Mouse (Mus musculus) CH12.LX (cell line): ENCODE measurements around the gene Mrps35.

Source experiments
- BHLHE40 ChIP-seq: IDR thresholded peaks from 2 replicates; pipeline ENCODE4 v1.6.1; 2011; ENCODE audit warnings: mild to moderate bottlenecking, low read depth, low read length, improper control_type of control experiment
- CTCF ChIP-seq, 2 experiments: IDR thresholded peaks in 1 of 2; conservative IDR thresholded peaks in 1 of 2; 2 replicates each; pipeline ENCODE4 v1.5.1; 2011 to 2012; ENCODE audit warnings: low read depth in 2 of 2, low read length in 2 of 2, improper control_type of control experiment in 1 of 2, inconsistent platforms in 1 of 2, mild to moderate bottlenecking in 1 of 2, moderate library complexity in 1 of 2
- HCFC1 ChIP-seq: IDR thresholded peaks from 2 replicates; pipeline ENCODE4 v1.6.1; 2012; ENCODE audit warnings: low read depth, mild to moderate bottlenecking, inconsistent platforms, low read length, improper control_type of control experiment
- MAZ ChIP-seq: IDR thresholded peaks from 2 replicates; pipeline ENCODE4 v1.6.1; 2012; ENCODE audit warnings: low read depth, mild to moderate bottlenecking, inconsistent platforms, low read length, improper control_type of control experiment, moderate library complexity
- MEF2A ChIP-seq: IDR thresholded peaks from 2 replicates; pipeline ENCODE4 v1.6.1; 2014; ENCODE audit warnings: low read depth, mild to moderate bottlenecking, inconsistent platforms, low read length, improper control_type of control experiment, borderline replicate concordance
- TCF12 ChIP-seq: IDR thresholded peaks from 2 replicates; pipeline ENCODE4 v1.6.1; 2014; ENCODE audit warnings: low read depth, mild to moderate bottlenecking, inconsistent platforms, low read length, improper control_type of control experiment
- USF2 ChIP-seq: conservative IDR thresholded peaks from 2 replicates; pipeline ENCODE4 v1.6.1; 2011; ENCODE audit warnings: low read depth, low read length, improper control_type of control experiment

DNA sequence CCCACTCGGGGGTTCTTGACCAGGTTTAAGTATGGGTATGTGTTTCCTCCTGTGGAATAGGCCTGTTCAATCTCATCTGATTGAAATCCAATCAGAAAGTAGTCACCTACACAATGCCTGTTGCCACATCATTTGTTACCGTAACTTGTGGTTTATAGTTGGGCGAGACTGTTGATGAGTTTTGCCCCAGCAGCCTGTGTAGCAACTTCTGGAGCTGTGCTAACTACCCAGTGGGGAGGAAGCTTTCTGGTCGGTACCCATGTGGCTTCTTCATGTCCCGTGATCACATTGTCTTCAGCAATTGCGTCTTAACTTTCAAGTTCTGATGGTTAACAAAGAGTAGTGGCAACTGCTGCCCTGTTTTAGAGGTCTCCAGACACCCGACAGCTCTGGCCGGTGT lies 9.1 kb downstream of the Mrps35 start:
- TF ChIP-seq BHLHE40 (no peak), TCF12 (no peak), MEF2A (no peak), USF2 (no peak), CTCF (conservative IDR thresholded peaks at IDR 0.05 in 1 of 2, IDR thresholded peaks at IDR 0.05 in 1 of 2; ENCODE audit: low read depth in 2 of 2, low read length in 2 of 2) (no peak), HCFC1 (no peak), MAZ (no peak)
